Mouse (Mus musculus): ENCODE measurements around the gene C1qtnf6.

- TF ChIP-seq CTCF (IDR thresholded peaks at IDR 0.05; ENCODE audit: borderline replicate concordance, insufficient read depth, low read depth, low read length) (no peak), POLR2A (IDR thresholded peaks at IDR 0.05; ENCODE audit: borderline replicate concordance, insufficient read depth, low read length) (no peak)
These were observed 44.7 kb downstream of the C1qtnf6 start for GRCm38 (mm10) chr15:78486564-78486963.

Data from cerebellum, adult 2 months (tissue).